Mouse (Mus musculus) fat pad, adult 2 months (tissue): ENCODE results near the gene Fastkd2.

Source experiments
- DNase-seq: peaks from one replicate; pipeline ENCODE4 v3.0.0-alpha.2; 2011; ENCODE audit warnings: low read depth, low spot score; ENCODE audit errors: extremely low read depth

The Fastkd2 gene

GRCm38 (mm10) chr1:63730240-63730771 lies at the start of gene Fastkd2, which contains the start of gene Mdh1b:
Gene Fastkd2 (plus strand): TSS chr1:63730614.
Gene Mdh1b (minus strand): TSS chr1:63730318.
- peak; percentile 54 for DNase-seq

DNA sequence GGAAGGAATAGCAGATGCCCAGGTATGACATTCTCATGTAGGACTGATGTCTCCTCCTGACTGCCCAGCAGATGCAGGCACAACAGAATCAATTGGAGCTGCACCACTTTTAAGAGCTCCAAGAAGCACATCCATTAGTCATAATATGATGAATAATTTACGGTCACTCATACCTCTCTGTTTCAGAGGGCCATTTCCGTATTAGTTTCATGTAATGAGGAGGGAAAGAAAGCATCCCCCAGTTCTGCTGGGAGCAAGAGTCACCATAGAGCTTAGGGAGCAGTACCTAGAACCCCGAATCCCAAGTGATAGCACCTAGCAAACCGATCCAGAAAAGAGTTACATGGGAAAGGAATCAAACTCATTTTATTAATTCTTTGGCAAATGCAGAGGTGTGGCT lies 43.6 kb upstream of the Fastkd2 start, which contains the start of gene Dytn:
Gene Dytn, minus strand, starts transcription at position 101 of the 400 bp plus-strand sequence.
- no peak for DNase-seq

DNA sequence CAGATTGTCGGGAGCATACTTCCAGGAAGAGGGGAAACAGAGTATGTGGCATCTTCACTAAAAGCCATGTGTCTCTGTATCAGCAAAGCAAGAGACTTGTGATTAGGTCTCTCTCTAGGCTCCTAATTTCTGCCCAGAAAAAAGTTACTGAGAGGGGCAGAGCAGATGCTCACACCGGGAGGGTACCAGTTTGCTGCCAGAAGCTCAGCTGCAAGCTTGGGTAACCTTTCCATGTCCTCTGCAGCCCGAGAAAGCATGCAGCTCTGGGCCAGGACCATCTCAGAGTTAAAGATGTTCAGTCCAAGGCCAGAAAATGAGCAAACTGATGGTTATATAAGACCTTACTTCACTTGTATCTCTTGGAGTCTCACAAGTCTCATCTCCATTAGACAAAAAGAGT lies 33.6 kb upstream of the Fastkd2 start:
- DNase-seq, result no peak

DNA sequence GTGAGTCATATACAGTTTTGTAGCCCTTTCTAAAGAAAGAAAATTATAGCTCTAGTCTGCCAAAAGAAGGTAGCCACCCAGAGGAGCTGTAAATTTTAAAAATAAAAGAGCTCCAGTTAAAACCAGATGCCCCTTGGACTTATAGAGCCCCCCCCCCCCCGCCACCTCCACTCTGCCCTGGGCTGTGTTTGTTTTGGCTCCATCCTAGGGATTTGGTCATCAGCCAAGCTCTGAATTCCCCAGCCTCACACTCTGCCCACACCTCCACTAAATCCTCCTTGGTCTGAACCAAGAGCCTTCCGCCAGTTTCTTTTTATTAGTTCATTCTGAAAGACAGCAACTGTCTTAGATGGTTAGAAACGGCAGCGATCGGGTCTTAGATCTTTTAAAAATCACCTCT lies 24.7 kb upstream of the Fastkd2 start:
- DNase-seq, result no peak

GRCm38 (mm10) chr1:63708876-63709275 lies 21.5 kb upstream of the Fastkd2 start:
- DNase-seq, result peak; percentile 87

DNA sequence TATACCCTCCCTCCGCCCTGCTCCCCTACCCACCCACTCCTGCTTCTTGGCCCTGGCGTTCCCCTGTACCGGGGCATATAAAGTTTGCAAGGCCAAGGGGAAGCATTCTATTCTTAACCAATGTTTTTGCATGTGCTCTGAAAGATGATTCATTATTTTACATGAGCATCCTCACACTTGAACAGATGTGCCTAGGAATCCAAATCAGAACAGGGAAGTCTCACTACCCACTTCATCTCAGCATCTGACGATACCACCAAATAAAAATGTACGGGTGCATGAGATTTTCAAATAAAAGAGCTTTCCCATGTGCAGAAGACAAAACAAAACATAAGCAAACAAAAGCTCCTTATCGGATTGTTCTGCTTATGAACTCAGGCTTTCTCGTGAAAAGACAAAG lies 10.3 kb upstream of the Fastkd2 start:
- no peak for DNase-seq

- DNase-seq, result no peak
Observed at GRCm38 (mm10) chr1:63729796-63730195, 618 bp upstream of the Fastkd2 start.

- DNase-seq, result no peak
Observed at GRCm38 (mm10) chr1:63756005-63756404, 25.6 kb downstream of the Fastkd2 start.

DNA sequence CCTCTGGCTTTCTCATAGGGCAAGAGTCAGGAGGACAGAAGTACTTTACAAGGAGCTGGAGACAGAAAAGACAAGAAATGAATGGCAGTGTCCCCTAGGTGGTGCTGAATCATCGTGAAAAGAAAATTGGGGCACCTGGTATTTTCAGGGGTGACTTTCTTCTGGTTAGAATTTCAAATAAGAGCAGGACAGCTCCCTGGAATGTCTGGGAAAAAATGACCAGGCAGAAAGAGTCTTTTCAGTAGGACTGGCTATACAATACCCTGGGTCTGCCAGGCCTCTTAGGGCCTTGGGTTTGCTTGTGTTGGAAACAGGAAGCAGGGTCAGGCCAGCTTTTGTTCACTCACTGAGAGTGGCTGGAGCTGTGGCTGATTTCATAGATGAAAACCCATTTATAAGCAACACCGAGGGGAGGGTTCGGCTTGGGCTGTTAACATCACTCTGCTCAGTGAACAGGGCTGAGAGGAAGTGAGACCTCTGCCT lies 32.8 kb downstream of the Fastkd2 start:
- DNase-seq, result no peak

GRCm38 (mm10) chr1:63763881-63764386 lies 33.5 kb downstream of the Fastkd2 start:
- no peak for DNase-seq

DNA sequence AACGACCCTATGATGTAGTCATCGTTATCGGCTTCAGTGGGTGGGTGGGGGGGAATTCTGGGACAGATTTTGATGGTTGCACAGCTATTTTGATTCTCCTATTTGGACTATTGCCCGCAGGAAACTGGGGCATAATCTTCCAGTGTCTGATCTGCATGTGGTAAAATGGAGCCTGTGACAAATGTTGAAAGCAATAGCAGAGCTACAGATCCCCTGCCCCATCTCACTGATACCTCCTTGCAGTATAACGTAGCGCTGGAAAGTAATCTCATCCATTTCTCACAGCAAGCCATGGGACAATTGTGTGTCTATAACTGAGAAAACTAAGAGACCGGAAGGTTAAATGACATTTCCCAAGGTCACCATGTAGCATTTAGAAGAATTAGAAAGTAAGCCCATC lies 34.0 kb downstream of the Fastkd2 start:
- no peak for DNase-seq

DNA sequence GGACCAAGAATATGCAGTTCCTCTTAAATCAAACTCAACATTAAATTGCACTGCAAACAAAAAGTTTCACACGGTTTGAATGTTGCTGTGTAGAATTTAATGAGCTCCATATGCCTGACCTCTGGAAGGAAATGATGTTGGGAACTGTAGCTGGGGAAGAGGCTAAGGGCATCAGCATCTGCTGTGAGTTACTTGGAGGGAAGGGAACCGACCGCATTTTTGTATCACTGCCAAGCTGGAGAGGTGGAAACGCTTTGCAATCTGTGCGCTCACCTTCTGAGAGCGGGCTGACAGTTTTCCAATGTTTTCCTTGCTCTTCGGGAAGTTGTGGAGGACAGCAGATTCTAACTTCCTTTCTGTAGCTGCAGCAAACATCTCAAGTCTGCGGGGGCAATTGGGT lies 37.7 kb downstream of the Fastkd2 start:
- DNase-seq, result no peak

DNA sequence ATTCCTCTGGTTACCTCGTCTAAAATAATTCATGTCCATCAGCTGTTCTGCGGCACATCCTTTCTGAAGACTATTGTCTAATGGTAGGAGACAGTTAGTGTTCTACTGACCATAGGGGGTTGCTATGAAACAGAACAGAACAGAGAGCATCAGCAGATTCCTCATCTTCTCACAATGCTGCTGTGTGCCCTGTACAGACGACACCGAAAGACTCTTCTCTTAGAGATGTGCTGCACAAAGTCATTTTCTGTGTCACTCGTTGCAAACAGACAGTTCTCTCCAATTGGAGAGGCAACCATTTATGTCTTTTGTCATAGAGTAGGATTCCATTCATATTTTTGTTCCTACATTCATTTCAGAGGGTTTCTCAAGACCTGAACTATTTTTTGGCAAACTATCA lies 38.8 kb downstream of the Fastkd2 start, which contains the start of gene 4933402D24Rik:
Gene 4933402D24Rik, minus strand, starts transcription at position 101 of the 400 bp plus-strand sequence.
- DNase-seq, result no peak

DNA sequence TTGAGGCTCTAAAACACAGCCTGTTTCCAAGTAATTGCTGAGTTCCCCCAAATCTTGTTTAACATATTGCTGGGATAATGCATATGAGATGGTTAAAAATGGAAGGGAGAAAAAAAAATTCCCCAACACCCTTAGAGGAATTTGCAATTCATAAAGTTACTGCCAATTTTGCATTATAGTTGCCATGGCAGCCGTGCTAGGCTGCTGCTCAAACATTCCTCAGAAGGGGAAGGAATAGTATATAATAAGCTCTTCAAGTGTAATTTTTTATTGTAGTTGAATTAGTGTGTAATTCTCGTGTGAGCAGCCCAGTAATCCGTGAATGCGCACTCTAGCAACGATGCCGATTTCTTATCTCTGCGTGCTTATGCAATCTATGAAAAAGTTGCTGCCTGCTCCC lies 39.9 kb downstream of the Fastkd2 start:
- DNase-seq, result no peak

DNA sequence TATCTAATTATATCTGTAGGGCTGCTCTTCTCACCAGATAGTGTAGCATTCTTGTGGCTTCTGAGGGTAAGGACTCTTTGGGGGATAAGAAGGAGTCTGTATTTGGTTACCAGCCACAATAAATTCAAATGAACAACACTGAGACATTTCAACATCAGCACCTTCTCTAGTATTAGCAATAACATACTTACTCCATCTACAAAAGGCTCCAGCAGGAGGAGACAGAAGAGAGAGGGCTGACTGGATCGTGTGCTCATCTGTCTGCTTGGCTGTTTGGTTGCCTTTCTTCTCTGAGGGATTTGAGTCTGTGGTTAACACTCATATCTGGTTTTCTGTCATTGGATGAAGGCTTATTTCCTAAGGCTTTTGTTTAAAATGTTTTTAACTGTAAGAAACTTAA lies 46.0 kb downstream of the Fastkd2 start:
- DNase-seq, result no peak

DNA sequence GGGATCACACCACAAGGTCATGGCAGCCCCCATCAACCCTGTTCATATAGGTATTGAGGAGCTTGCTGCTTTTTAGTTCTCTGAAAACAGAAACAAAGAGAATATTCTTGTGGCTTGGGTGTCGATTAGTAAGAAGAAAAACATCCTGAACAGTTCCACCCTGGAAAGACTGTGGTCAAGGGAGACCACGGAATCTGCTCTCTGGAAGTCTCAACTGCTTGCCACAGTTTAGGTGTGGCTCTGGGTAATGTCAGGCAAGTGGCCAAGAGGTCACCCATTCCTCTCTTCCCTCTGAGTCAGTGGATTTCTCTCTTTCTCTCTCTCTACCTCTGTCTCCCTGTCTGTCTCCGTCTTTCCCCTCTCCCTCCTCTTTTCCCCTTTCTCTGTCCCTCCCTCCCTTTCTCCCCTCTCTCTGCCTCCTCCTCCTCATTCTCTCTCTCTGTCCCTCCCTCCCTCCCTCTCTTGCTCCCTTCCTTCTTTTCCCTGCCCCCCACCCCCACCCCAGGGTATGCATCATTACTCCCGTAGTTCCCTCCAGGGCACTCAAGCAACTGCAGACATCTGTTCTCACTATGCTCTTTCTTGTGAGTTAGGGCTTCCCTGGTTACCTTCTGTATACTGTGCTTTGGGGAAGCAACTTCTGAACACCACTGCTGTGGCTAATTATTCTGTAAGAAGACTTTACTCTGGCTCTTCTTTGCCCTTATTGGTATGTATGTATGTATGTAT lies 46.7 kb downstream of the Fastkd2 start:
- DNase-seq, result no peak

DNA sequence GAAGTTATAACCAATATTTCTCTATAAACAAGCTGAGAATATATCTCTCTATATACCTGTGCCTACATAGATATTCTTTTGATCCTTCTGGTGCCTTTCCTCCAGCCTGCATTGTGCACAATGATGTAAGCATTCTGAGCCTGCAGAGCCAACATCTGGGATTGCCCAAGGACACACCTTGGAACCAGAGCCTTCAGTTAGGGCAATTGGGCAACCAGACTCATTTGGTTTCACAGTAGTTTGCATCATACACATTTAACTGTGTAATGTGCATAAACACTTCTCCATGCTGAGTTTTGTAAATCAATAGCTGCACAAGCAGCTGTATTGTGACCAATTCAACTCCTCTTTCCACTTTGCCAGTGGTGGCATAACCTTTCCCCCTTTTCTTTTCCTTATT lies 63.9 kb downstream of the Fastkd2 start:
- DNase-seq, result no peak
